Mouse (Mus musculus): ENCODE data around the gene Tnfrsf18.

DNA sequence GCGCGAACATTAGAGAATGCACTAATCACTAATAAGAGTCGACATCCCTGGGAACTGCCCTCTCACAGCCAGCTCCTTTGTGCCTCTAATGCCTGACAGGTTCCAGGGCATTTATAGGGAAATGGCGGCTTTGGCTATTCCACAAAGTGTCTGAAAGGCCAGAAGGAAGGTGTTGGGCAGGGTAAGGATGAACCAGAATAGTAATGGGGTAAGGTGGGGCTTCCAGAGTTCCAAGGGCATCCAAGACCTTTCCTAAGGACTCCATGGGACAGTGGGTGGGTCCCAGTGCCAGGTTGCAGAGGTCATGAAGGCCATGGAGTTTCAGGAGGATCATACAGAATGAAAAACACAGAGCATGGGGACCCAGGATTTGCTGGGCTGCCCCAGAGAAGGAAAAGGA lies 8.3 kb downstream of the Tnfrsf18 start:
- TF ChIP-seq ZNF384 (IDR thresholded peaks at IDR 0.05; ENCODE audit: low read depth, low read length) (no peak), CHD2 (IDR thresholded peaks at IDR 0.05; ENCODE audit: low read depth, low read length) (no peak), HCFC1 (IDR thresholded peaks at IDR 0.05; ENCODE audit: borderline replicate concordance, insufficient read depth, low read length) (no peak)
